Mouse (Mus musculus): ENCODE measurements around the gene Cc2d2b.

Gene Cc2d2b

GRCm38 (mm10) chr19:40754311-40754710, 5.8 kb downstream of the Cc2d2b start:
- DNase-seq (ENCODE audit: low read depth), result peak; percentile 55

- DNase-seq (ENCODE audit: low read depth), result no peak
Observed at GRCm38 (mm10) chr19:40760071-40760470, 11.5 kb downstream of the Cc2d2b start.

DNA sequence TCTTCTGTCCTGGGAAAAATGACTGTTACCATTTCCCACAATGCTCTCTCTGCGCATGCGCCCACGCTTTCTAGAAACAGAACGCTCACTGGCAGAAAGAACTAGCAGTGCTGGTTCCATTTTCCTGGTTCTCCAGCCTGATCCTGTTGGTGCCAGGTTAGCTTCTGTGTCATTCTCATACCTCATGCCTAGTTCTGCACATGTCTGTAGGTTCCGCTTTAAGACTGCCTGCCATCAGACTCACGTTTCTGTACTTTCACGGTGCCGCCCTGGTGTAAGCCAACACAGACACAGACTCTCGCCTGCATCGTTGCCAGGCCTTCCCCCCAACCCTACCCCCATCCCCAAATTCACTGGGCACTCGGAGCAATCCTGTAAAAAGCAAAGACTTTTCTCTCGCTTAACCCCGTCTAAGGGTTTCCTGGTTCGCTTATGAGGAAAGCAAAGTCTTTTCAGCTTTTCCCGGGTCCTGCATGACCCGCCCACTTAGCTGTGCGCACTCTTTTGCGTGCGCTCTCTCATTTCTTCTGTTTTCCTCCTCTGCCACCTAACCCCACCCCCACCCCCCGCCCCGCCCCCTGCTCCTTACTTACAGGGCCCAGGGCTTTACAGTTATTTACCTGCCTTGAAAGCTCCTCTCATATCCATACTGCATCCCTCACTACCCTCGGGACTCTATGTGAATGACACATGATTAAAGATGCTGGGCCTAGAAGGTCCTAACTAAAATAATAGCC, 13.6 kb downstream of the Cc2d2b start:
- no peak for DNase-seq (ENCODE audit: low read depth)

DNA sequence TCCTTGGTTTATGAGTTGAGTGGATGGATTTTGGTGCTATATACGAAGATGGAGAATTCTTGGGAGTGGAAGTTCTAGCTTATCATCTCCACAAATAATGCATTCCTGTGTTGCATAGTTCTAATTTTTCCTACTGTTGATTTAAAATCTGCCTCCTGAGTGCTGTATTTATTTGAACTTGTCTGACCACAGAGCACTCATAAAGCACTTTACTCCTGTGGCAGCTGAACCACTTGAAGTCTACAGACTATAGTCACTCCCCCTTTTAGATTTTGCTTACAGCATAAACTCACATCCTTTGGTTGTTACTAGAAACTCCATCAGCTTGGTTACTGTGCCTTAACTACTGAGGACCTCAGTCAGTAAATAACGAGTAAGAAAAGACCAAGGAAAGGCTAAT, 18.6 kb downstream of the Cc2d2b start:
- no peak for DNase-seq (ENCODE audit: low read depth)

- peak; percentile 42 for DNase-seq (ENCODE audit: low read depth)
Observed at GRCm38 (mm10) chr19:40769341-40769770, 20.8 kb downstream of the Cc2d2b start.

GRCm38 (mm10) chr19:40788004-40788714, 39.6 kb downstream of the Cc2d2b start:
- DNase-seq (ENCODE audit: low read depth), result no peak

DNA sequence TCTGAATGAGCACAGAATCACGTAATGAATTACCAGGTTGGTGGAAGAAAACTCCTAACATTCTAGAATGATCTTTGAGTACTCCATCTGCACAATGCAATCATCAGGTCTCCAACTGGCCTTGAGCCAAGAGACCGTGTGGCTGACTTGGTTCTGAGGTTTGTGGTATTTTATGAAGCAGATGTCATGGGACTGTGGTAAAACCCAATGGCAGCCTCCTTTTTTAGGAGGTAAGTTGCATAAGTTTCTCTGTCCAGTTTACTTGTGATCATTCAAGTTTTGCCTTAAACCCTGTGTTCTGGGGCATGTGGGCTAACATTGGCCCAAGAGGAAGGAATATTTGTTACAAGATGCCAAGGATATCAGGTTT, 40.1 kb downstream of the Cc2d2b start:
- peak; percentile 39 for DNase-seq (ENCODE audit: low read depth)

DNA sequence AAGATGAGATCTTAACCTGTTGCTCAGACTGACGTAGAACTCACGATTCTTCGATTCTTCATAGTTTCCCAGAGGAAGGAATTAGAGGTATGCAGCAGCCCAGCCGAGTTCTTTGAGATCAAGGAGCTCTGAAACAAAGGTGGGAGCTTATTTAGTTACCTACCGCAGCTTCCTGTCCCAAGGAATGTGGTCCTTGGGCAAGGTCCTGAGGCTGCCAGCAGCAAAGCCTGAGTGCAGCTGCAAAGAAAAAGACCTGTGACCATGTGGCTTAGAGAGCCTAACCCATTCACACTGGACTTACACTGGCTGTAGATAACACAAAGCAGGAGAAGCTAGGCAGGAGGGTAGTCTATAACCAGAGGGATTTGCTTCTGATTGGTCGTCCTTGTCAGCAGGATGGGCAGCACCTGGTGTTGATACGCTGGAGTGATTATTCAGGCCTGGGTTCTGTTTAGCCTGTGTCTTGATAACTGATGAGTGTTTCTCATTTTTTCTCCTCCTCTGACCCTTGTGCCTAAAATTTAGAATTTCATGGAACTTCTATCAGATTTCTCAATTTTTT, 56.7 kb downstream of the Cc2d2b start:
- DNase-seq (ENCODE audit: low read depth), result no peak

DNA sequence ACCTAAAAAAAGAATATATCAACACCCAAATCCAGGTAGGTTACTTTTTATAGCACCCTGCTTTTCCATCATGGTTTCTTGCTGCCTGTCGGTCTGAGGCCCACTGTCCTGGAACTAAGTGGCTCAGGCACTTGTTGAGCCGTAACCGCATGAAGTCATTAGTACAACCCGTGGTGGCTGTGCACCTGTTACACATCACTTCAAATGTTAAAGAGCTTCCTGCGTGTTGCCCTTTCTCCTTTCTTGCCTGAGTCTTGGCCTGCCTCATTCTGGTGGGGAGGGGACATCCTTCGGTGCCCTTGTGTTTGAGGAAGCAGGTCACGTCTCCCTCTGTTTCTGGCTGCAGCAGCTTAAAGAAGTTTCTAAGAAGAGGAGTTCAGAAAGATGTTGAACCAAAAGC, 61.3 kb downstream of the Cc2d2b start:
- DNase-seq (ENCODE audit: low read depth), result no peak

GRCm38 (mm10) chr19:40811840-40812239, 63.3 kb downstream of the Cc2d2b start:
- DNase-seq (ENCODE audit: low read depth), result no peak

- no peak for DNase-seq (ENCODE audit: low read depth)
Observed at GRCm38 (mm10) chr19:40812778-40813177, 64.2 kb downstream of the Cc2d2b start.

- no peak for DNase-seq (ENCODE audit: low read depth)
Observed at GRCm38 (mm10) chr19:40813385-40813784, 64.8 kb downstream of the Cc2d2b start.

GRCm38 (mm10) chr19:40815645-40816183, 67.2 kb downstream of the Cc2d2b start:
- DNase-seq (ENCODE audit: low read depth), result no peak

DNA sequence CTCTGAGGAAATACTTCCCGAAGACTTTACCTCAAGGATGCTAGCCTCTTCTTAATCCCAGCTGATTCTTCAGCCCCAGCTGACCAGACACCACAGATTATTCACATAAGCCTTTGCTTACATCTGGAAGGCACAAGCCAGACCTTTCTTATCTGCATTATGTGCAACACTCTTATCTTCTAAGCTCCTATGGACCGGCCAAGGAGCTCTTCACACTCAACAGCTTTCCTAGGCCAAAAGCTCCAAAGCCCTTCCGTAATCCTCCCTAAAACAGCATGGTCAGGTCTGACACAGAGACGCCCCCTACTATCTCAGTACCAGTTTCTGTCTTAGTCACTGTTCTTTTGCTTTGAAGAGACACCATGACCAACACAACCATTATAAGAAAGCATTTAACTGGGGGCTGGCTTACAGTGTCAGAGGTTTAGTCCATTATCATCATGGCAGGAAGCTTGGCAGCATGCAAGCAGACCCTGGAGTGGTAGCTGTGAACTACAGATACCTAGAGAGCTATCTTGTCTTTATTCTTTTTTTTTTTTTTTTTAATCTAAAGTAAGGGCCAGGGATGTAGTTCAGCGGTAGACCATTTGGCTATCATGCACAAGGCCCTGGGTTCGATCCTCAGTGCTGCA, 69.5 kb downstream of the Cc2d2b start:
- DNase-seq (ENCODE audit: low read depth), result no peak

DNA sequence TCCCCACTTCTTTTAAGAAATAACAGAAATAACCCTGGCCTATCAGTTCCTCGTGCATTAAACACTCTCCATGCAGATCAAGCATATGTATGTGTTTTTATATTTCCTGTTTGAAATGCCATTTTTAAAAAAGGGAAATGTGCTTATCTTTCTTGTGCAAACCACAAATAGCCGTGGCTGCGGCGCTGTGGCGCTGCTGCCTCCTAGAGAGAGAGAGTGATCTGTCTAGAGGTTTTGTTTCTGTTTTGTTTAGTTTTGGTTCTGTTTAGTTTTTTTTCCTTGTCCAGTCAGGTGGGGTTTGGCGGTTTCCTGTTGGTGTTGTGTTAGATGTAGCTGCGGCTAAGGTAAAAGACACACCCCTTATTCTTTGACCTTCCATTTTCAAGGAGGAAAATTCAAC, 70.2 kb downstream of the Cc2d2b start:
- peak; percentile 58 for DNase-seq (ENCODE audit: low read depth)

DNA sequence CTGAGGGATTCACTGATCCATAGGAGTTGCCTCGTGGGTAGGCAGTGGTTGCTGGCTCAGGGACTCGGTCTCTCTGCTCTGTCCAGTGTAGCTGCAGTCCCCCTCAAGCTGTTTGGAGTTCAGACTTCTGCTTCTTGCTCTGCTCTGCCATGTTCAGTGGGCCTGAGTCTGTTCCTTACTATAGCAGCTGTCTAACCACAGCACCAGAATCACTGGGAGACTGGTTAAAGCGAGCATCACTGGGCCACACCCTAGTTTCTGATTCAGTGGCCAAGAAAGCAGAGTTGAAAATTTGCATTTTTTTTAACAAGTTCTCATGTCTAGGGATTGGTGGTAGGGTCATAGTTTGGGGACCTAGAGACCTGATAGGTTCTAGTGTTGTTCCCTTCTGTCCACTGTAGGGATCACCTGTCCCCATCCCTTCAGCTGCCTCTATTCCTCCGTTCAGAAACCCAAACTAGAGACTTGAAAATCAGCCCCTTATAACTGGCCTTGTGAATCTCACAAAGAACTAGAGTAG, 72.8 kb downstream of the Cc2d2b start:
- DNase-seq (ENCODE audit: low read depth), result no peak

DNA sequence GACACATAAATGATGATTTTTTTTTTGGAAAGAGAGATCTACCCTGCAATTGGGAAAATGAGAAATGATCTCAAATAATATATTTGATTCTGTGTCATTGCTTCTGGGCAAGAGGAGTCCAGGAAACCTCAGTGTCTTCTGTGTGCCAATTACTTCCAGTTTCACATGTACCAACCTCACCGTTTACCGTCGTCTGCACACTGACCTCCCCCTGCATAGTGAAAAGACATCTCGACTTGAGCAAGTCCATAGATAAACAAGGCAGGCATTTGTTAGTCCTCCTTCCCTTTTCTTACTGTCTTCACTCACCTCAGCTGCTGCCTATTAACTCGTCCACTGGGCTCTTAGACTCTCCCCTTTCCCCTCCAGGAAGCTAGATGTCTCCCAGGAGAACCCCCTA, 77.1 kb downstream of the Cc2d2b start:
- DNase-seq (ENCODE audit: low read depth), result no peak

- DNase-seq (ENCODE audit: low read depth), result no peak
Observed at GRCm38 (mm10) chr19:40826735-40827134, 78.2 kb downstream of the Cc2d2b start.

- DNase-seq (ENCODE audit: low read depth), result no peak
Observed at GRCm38 (mm10) chr19:40830198-40830597, 81.6 kb downstream of the Cc2d2b start.

- DNase-seq (ENCODE audit: low read depth), result peak; percentile 64
Observed at GRCm38 (mm10) chr19:40830703-40831415, 82.3 kb downstream of the Cc2d2b start, which contains the start of gene Ccnj. Gene Ccnj (plus strand): TSS chr19:40831279.

- DNase-seq (ENCODE audit: low read depth), result no peak
Observed at GRCm38 (mm10) chr19:40831416-40832201, 83.1 kb downstream of the Cc2d2b start.

Measured in c-Kit-positive CD71-negative TER-119-negative erythroid progenitor cells, embryonic 14.5 days (primary cell).